Mouse (Mus musculus): ENCODE results near the gene Serpinb7.

The Serpinb7 gene

DNA sequence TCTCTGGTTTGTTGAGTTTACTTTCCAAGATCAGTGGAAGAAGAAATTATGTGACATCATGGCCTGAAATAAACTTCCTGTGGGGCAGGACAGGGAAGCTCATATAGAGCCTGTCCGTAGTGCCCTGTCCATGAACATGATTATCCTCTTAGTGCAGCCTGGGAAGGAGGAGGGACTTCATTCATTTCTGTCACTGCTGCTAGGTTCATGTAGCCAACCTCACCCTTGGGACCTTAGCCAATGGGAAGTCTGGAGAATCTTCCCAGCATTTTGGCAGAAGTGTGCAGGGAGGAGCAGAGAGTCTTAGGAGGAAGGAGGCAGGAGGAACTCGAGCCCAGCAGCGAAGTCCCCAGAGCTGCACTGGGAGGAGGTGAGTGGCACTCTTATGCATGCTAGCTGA is at the start of gene Serpinb7:
Gene Serpinb7, plus strand, starts transcription at position 301 of the 400 bp plus-strand sequence.
- no peak for DNase-seq (ENCODE audit: low read depth, low spot score)

GRCm38 (mm10) chr1:107350392-107350791 is 49.1 kb upstream of the Serpinb7 start:
- DNase-seq (ENCODE audit: low read depth, low spot score), result no peak

DNA sequence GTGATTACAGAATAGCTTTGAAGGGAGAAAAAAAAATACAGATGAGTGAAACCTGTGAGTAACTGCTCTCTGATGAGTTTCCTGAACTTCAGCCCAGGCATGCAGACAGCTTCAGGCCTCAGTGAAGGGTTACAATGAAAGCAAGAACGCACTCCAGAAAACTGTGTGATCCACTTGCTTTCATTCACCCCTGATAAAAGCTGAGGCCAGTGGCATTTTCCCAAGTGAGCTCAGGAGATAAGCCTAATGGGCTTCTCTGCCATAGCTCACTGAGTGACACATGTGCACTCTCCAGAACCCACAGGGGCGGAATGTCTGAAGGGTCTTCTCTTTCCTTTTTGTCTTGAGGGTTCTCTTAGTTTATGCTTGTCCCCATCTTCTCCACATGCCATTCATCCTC is 48.3 kb upstream of the Serpinb7 start:
- no peak for DNase-seq (ENCODE audit: low read depth, low spot score)

DNA sequence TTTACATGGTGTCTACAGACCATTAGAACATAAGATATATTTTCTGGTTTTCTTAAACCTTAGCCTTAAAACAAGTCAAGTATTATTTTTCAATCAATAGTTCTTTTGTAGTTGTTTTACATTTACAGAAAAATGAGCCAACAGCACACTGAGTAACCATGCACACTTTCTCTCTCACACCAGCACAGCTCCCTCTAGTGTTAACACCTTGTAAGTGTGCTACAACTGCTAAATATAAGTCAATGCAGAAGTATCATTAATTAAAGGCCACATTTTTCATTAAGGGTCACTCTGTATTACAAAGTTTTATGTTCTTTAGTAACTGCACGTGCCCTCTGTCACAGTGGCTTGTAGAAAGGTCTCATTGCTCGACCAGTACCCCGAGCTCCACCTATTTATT is 46.4 kb upstream of the Serpinb7 start:
- DNase-seq (ENCODE audit: low read depth, low spot score), result peak; percentile 6

DNA sequence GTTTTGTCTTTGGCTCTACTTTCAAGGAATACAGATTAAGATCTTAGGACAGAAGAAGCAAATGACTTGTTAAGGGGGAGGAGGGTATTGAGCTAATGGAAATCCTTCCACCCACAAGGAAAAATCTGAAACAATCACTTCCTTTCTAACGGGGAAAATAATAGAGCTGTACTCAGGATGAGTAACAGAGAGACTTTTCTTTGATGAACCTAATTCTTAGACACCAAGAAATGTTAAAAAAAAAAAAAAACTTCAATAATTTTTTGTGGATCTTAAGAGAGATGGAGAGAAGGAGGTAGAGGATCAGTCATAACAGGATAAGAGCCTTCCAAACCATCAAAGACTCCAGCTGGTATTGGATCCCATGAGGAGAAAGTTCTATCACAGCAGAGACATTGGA is 38.6 kb upstream of the Serpinb7 start, which contains the start of gene Serpinb11:
Gene Serpinb11, plus strand, starts transcription at position 301 of the 400 bp plus-strand sequence.
- DNase-seq (ENCODE audit: low read depth, low spot score), result no peak

DNA sequence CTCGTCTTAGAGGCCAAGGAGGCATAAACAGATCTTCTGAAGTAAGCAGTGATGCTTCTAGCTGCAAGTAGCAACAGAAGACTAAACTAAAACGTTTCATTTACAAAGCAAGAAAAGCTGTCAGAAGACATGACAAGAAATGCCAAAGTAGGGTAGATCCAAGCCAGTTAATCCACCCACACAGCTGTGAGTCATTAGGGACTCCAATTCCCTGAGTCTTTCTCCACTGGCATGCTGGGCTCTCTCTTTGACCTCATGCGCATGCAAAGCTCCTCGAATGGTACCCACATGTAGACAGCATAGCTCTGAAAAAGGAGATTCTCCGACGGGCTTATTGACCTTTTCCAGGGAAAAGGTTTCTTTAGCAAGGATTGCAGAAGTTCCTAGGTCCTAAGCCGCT is 33.5 kb upstream of the Serpinb7 start:
- DNase-seq (ENCODE audit: low read depth, low spot score), result peak; percentile 56

DNA sequence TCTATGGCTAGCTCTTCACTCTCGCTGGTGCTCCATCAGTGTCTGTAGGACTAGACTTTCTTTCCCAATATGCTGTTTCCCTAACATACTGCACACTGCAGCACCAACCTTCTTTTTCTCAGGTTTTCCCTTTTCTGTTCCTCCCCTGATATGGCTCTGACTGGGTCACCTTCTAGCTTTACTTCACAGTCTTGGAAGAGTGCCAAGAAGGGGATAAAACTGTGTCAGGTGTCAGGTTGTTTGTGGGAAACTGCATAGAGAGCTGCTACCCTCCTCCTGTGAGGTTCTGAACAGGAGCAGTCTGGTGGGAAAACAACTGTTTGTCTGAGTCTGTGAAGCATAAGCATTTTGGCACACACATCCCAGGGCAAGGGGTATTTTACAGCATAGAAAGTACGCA is 30.5 kb upstream of the Serpinb7 start:
- DNase-seq (ENCODE audit: low read depth, low spot score), result no peak

- no peak for DNase-seq (ENCODE audit: low read depth, low spot score)
Observed at GRCm38 (mm10) chr1:107376952-107377351, 22.5 kb upstream of the Serpinb7 start.

- DNase-seq (ENCODE audit: low read depth, low spot score), result no peak
Observed at GRCm38 (mm10) chr1:107378368-107378767, 21.1 kb upstream of the Serpinb7 start.

- no peak for DNase-seq (ENCODE audit: low read depth, low spot score)
Observed at GRCm38 (mm10) chr1:107381491-107381890, 18.0 kb upstream of the Serpinb7 start.

- DNase-seq (ENCODE audit: low read depth, low spot score), result no peak
Observed at GRCm38 (mm10) chr1:107382404-107382803, 17.1 kb upstream of the Serpinb7 start.

- no peak for DNase-seq (ENCODE audit: low read depth, low spot score)
Observed at GRCm38 (mm10) chr1:107384532-107384931, 14.9 kb upstream of the Serpinb7 start.

- no peak for DNase-seq (ENCODE audit: low read depth, low spot score)
Observed at GRCm38 (mm10) chr1:107389753-107390152, 9.7 kb upstream of the Serpinb7 start.

DNA sequence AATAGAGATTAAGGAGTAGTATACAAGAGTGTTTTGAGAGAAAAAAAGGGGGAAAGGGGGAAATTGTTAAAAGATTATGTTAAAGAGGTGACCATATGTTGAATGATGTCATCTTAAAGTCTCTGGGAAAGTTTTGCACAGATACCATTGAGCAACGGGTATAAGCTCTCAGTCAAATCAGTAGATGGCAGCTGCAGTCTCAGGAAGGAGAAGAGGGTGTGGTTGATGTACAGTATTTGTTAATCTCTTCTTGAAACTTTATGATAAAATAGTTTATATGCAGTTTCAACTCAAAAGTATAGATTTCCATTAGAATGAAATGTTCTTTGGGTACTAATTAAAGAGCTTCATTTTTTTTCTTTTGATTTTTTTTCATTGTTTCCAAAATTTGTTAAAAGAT is 2.0 kb upstream of the Serpinb7 start:
- DNase-seq (ENCODE audit: low read depth, low spot score), result no peak

DNA sequence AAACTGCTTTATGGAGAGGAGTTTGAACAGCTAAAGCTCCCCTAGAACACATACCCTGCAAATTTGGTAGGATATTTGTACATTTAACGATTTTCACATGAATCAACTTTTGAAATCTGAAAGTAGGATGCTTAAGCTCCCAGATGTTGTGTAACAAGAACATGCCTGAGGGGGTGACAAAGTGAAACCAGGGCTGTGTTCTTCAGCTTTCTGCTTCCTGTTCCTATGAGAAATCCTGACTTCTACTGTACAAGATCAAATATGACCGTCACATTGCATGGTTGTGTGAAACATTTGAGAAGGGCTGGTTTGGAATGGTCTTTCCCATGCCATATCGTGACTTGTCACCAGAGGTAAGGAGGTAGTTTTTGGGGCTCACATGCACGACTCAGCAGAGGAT is 2.6 kb downstream of the Serpinb7 start:
- peak; percentile 8 for DNase-seq (ENCODE audit: low read depth, low spot score)

GRCm38 (mm10) chr1:107414650-107415049 is 15.2 kb downstream of the Serpinb7 start:
- DNase-seq (ENCODE audit: low read depth, low spot score), result no peak

- DNase-seq (ENCODE audit: low read depth, low spot score), result no peak
Observed at GRCm38 (mm10) chr1:107422487-107422886, 23.0 kb downstream of the Serpinb7 start.

- DNase-seq (ENCODE audit: low read depth, low spot score), result no peak
Observed at GRCm38 (mm10) chr1:107431253-107431652, 31.8 kb downstream of the Serpinb7 start.

DNA sequence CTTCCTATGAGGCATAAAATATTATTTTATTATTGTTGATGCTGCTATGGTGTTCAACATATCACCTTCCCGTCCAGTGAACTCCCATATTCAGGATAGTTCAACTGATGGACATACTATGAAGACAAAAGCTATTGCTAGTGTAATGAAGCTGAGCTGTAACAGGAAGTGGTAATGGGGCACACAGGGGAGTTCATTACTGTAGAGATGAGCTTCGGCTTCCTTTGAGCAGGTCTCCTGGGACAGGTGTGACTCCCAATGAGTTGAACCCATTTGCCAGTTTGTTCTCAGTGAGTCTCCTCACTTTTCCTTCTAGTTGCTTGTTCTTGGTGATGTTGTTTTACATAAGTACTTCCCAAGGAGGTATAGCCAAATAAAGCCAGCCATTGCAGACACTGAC is 36.1 kb downstream of the Serpinb7 start:
- DNase-seq (ENCODE audit: low read depth, low spot score), result no peak

DNA sequence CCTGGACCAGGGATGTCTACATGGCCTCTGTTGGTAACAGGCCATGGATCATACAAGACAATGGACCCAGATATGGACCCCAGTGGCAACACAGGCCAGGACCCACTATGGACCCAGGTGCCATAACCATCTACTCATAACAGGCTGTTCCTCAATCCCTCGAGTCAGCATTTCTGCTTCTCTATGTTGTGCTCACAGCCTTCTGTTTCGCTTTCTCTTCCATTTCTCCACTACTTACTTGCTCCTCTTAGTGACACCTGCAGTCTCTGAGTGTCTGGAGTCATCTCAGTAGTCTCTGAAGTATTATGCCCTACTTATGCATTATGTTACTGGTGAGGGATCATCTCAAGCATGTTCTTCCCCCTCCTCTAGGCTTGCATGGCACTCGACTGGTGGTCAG is 40.0 kb downstream of the Serpinb7 start:
- DNase-seq (ENCODE audit: low read depth, low spot score), result no peak

GRCm38 (mm10) chr1:107445352-107445751 is 45.9 kb downstream of the Serpinb7 start:
- DNase-seq (ENCODE audit: low read depth, low spot score), result no peak

DNA sequence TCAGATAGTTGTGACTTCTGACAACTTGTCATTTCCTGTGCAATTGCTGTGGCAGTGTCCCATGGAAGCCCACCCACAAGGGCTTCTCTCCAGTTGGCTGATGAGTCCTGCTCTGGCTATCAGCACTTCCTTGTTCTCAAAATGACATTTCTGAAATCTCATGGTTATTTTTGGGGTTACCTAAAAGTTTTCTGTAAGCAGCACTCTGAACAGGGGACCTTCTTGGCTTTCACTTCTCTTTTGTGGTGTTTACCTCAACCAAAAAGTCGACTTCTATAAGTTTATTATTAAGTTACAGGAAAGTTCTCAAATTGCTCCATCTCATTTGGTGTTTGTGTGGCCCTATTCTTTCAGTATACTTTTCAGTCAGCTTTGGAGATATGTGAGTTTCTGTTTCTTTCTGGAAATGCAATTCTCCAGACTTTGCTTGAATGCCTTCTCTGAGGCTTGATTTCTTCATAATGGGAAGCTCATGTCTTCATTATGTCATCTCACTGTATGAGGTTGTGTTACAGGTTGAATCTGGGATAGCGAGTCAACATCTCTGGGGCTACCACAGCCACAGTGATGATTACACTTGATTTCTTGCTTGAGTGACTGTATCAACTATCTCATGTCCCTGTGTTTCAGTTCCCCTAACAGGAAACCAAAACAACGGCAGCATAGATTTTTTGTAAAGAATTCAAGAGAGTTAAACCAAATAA is 47.9 kb downstream of the Serpinb7 start:
- DNase-seq (ENCODE audit: low read depth, low spot score), result no peak

GRCm38 (mm10) chr1:107479909-107480308 is 80.5 kb downstream of the Serpinb7 start:
- DNase-seq (ENCODE audit: low read depth, low spot score), result no peak

DNA sequence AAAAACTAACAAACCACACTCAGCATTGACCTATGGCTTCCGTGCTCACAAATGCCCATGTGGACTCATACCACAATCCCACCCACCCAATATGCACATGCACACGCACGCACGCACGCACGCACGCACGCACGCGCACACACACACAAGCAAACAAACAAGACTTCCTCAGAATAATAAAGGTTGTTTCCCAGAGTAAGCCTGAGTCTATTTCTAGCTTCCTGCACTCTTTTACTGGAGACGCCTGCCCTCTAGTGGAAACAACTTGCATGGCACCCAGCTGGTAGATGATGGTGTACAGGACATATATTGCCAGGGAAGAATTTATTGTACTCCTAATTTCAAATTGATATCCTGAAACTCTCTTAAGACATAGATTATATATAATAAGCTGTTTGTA is 82.0 kb downstream of the Serpinb7 start:
- peak; percentile 89 for DNase-seq (ENCODE audit: low read depth, low spot score)
